Mouse (Mus musculus): ENCODE measurements around the gene Naaladl2.

Naaladl2 gene

GRCm38 (mm10) chr3:24670500-24670899 lies 473.6 kb downstream of the Naaladl2 start:
- DNase-seq = no peak

- DNase-seq = no peak
Observed at GRCm38 (mm10) chr3:24668052-24668916, 475.8 kb downstream of the Naaladl2 start.

- DNase-seq = no peak
Observed at GRCm38 (mm10) chr3:24665408-24665807, 478.7 kb downstream of the Naaladl2 start.

- DNase-seq = no peak
Observed at GRCm38 (mm10) chr3:24663749-24664148, 480.3 kb downstream of the Naaladl2 start.

GRCm38 (mm10) chr3:24630032-24630431 lies 514.0 kb downstream of the Naaladl2 start:
- DNase-seq = no peak

- DNase-seq = no peak
Observed at GRCm38 (mm10) chr3:24605485-24605884, 538.6 kb downstream of the Naaladl2 start.

GRCm38 (mm10) chr3:24604791-24605320 lies 539.2 kb downstream of the Naaladl2 start:
- no peak for DNase-seq

- DNase-seq = peak; percentile 8 to 43
Observed at GRCm38 (mm10) chr3:24595447-24595846, 548.6 kb downstream of the Naaladl2 start.

GRCm38 (mm10) chr3:24556617-24557016 lies 587.4 kb downstream of the Naaladl2 start:
- DNase-seq = no peak

GRCm38 (mm10) chr3:24553701-24554100 lies 590.4 kb downstream of the Naaladl2 start:
- no peak for DNase-seq

- no peak for DNase-seq
Observed at GRCm38 (mm10) chr3:24552631-24553030, 591.4 kb downstream of the Naaladl2 start.

- no peak for DNase-seq
Observed at GRCm38 (mm10) chr3:24533775-24534458, 610.1 kb downstream of the Naaladl2 start.

- DNase-seq = no peak
Observed at GRCm38 (mm10) chr3:24514918-24515317, 629.1 kb downstream of the Naaladl2 start.

- no peak for DNase-seq
Observed at GRCm38 (mm10) chr3:24486456-24487112, 657.5 kb downstream of the Naaladl2 start.

- no peak for DNase-seq
Observed at GRCm38 (mm10) chr3:24463941-24464340, 680.1 kb downstream of the Naaladl2 start.

- no peak for DNase-seq
Observed at GRCm38 (mm10) chr3:24440621-24441020, 703.4 kb downstream of the Naaladl2 start.

GRCm38 (mm10) chr3:24432761-24433160 lies 711.3 kb downstream of the Naaladl2 start:
- DNase-seq = peak; percentile 23 to 62

- no peak for DNase-seq
Observed at GRCm38 (mm10) chr3:24391737-24392136, 752.3 kb downstream of the Naaladl2 start.

- DNase-seq = no peak
Observed at GRCm38 (mm10) chr3:24391311-24391710, 752.8 kb downstream of the Naaladl2 start.

- peak; percentile 6 to 21 for DNase-seq
Observed at GRCm38 (mm10) chr3:24355010-24355409, 789.1 kb downstream of the Naaladl2 start.

- DNase-seq = no peak
Observed at GRCm38 (mm10) chr3:24321489-24322405, 822.3 kb downstream of the Naaladl2 start.

Measured in cerebellum, postnatal 14 days (tissue).